Mouse (Mus musculus): ENCODE measurements around the gene ccdc198. TPM values are rescaled to one million over a fixed set of nuclear protein-coding genes. Genes with fewer than 3 reads are reported as not detected.
"Not testable (repeated sequence)": the region's sequence is repeated elsewhere in the genome, so short reads cannot be mapped to it uniquely, and the experiment has no call there.

Gene ccdc198
- polyA plus RNA-seq, 1 experiment from 2014 or later = not detected

DNA sequence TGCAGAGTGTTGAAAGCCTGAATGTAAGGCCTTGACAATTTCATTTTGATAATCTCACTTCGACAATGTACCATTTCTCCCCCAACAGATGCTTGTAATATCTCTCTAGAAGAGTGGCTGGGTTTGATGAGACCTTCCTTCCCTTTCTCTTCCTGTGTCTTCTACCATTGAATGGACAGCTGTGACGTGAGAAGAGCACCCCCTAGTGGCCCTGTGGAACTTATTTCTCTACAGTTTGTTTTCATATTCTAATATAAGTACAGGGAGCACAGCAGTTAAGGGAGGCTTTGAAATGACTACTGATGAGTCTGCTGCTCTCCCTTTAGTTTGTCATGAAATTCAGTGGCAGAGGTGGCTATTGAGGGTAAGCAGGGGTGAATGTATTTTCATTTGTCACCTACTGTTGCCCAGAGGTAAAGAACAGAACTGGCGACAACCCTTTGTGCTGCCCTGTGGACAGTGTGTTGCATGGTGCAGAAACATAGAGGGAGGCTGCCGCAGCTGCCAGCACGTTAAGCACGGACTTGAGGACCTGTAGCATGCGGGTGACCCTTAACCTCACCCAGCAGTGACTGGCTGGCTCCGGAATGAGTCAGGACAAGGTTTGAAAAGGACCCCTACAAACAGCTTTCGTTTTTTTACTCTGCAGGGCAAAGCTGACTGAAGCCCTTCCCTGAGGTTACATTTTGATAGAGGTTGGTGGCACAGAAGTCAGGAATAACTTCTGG lies 10.3 kb downstream of the ccdc198 start:
- H3K9ac ChIP-seq = no peak overlapping the region
- no peak overlapping the region for H3K27ac ChIP-seq
- no peaks in the 10 kb centered on the region for H3K36me3 ChIP-seq
- no peak overlapping the region for H3K4me2 ChIP-seq
- H3K9me3 ChIP-seq = no peaks in the 10 kb centered on the region
- H3K4me3 ChIP-seq = no peak overlapping the region
- no peaks in the 10 kb centered on the region for H3K4me1 ChIP-seq
- ATAC-seq (ENCODE audit: insufficient number of reproducible peaks, low FRiP score, low TSS enrichment, low read depth) = no peak
- no peaks in the 10 kb centered on the region for H3K27me3 ChIP-seq
- 50% methylated on average over 9 of the region's 9 CpGs for WGBS

DNA sequence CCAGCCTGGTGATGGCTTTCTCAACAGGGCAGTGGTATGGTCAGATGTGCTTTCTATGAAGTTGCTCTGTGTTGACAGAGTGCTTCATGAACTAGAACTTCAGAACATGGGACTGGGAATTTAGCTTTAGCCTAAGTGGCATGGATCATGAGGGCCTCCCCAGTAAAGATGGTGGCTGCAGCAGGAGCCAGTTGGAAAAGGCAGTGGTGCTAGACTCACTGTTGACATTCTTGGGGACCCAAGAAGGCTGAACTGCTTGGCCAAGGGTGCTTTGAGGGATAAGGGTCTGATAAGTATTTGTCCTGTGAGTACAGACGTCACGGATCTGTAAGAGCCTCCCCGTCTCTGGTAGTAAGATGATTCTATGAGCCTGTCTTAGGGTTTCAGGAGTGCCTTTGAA lies 13.4 kb downstream of the ccdc198 start:
- no peak overlapping the region for H3K27ac ChIP-seq
- no peaks in the 10 kb centered on the region for H3K36me3 ChIP-seq
- no peaks in the 10 kb centered on the region for H3K9me3 ChIP-seq
- H3K4me3 ChIP-seq = no peak overlapping the region
- WGBS = 83% methylated on average over 3 of the region's 3 CpGs
- no peak overlapping the region for H3K4me2 ChIP-seq
- no peaks in the 10 kb centered on the region for H3K4me1 ChIP-seq
- ATAC-seq (ENCODE audit: insufficient number of reproducible peaks, low FRiP score, low TSS enrichment, low read depth) = no peak
- H3K9ac ChIP-seq = no peak overlapping the region
- H3K27me3 ChIP-seq = no peaks in the 10 kb centered on the region

DNA sequence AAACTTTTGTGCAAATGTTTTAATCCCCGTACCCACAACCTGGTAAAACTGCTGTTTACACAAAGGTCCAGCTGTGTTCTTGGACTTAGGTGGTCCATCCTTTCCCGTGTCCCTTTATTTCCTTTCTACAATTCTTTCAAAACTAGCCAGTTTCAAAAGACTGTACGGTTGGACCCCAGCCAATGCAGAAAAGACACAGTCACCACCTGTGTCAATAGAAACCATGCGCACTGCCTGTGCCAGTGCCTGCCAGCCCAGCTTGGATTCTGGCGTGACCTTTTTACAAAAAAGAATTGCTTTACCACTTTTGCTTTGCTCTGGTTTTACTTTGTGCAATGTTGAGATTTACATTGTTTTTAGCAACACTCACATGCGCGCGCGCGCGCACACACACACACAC lies 18.3 kb downstream of the ccdc198 start:
- Histone ChIP-seq H3K9me3 (no peaks in the 10 kb centered on the region), H3K9ac (no peak overlapping the region), H3K4me1 (no peaks in the 10 kb centered on the region), H3K4me2 (no peak overlapping the region), H3K27me3 (no peaks in the 10 kb centered on the region), H3K36me3 (no peaks in the 10 kb centered on the region), H3K4me3 (no peak overlapping the region), H3K27ac (no peak overlapping the region)
- no peak for ATAC-seq (ENCODE audit: insufficient number of reproducible peaks, low FRiP score, low TSS enrichment, low read depth)
- WGBS = 79% methylated on average over 11 of the region's 11 CpGs

DNA sequence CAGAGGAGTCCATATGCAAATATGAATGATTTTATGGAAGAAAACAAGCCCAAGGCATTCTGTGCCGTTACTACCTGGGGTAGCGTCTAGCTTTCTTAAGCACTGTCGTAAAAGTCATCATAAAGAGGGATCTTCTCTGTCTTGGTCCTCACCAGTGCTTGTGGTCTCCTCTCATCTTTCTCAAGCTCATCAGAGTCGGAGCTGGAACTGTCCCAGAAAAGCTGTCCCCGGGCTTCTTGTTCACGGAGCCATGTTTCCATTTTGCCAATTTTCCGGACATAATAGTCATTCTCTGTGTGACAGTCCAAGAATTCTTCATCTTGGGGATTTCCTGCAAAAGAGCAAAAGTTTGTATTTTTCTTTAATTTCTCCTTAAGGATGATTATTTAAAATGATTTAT lies 18.8 kb downstream of the ccdc198 start:
- no peaks in the 10 kb centered on the region for H3K4me1 ChIP-seq
- H3K4me3 ChIP-seq = no peak overlapping the region
- H3K9ac ChIP-seq = no peak overlapping the region
- ATAC-seq (ENCODE audit: insufficient number of reproducible peaks, low FRiP score, low TSS enrichment, low read depth) = no peak
- H3K36me3 ChIP-seq = no peaks in the 10 kb centered on the region
- no peak overlapping the region for H3K27ac ChIP-seq
- no peak overlapping the region for H3K4me2 ChIP-seq
- WGBS = 55% methylated on average over 7 of the region's 7 CpGs
- H3K9me3 ChIP-seq = no peaks in the 10 kb centered on the region
- H3K27me3 ChIP-seq = no peaks in the 10 kb centered on the region

DNA sequence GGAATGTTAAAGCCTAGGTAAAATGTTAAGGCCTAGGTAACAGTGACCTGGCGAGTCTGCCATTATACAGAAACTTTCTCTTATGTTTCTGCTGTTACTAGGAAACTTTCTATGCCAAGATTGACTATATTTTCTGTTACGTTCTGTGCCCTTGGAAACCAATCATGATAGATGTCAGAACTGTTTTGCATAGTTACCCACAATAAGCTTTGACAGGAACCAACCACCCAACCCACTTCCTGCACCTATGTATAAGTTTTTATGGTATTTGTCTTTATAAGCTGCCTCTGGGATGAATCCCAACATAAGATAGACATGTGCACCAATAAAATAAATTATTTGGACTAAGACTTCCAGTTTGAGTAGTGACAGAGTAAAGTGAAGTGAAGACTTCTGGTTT lies 23.5 kb downstream of the ccdc198 start:
- ATAC-seq (ENCODE audit: insufficient number of reproducible peaks, low FRiP score, low TSS enrichment, low read depth) = no peak
- Histone ChIP-seq H3K27ac (no peak overlapping the region), H3K27me3 (no peaks in the 10 kb centered on the region), H3K4me1 (no peaks in the 10 kb centered on the region), H3K9me3 (no peaks in the 10 kb centered on the region), H3K4me3 (no peak overlapping the region), H3K9ac (no peak overlapping the region), H3K36me3 (no peaks in the 10 kb centered on the region), H3K4me2 (no peak overlapping the region)
- 81% methylated on average over 2 of the region's 2 CpGs for WGBS

DNA sequence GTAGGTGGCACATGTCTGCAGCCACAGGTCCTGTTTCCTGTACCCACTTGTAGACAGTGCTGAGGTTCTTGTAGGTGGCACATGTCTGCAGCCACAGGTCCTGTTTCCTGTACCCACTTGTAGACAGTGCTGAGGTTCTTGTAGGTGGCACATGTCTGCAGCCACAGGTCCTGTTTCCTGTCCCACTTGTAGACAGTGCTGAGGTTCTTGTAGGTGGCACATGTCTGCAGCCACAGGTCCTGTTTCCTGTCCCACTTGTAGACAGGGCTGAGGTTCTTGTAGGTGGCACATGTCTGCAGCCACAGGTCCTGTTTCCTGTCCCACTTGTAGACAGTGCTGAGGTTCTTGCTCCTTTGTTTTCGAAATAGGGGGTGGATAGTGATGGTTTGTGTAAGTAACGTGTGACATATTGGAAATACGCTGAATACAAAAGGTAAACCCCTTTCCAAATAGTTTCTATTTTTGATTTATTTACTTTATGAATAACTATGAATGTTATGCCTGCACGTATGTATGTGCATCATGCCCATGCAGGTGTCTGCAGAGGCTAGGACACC lies 25.7 kb downstream of the ccdc198 start:
- 87% methylated on average over 4 of the region's 4 CpGs for WGBS
- not testable (repeated sequence) for H3K4me3 ChIP-seq; H3K9me3 ChIP-seq; H3K27ac ChIP-seq; H3K27me3 ChIP-seq; H3K9ac ChIP-seq; H3K36me3 ChIP-seq; H3K4me2 ChIP-seq; ATAC-seq (ENCODE audit: insufficient number of reproducible peaks, low FRiP score, low TSS enrichment, low read depth); H3K4me1 ChIP-seq

DNA sequence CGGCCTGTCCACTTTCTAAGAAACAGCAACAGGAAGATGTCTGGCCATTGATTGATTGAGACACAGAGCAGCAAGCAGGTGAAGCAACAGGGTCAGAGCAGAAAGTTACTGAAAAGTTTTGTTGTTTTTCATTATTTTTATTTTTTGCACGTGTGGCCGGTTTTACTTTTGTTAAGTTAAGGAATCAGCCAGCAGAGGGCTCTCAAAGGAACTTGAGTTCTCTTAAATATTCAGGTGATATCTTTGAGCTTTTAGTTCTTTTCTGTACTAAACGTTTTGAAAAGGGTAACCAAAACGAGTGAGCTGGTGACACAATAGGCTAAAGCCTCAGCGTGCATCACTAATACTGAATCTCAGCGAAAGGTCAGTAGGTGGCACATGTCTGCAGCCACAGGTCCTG lies 26.6 kb downstream of the ccdc198 start:
- H3K9ac ChIP-seq = no peak overlapping the region
- H3K9me3 ChIP-seq = no peaks in the 10 kb centered on the region
- H3K4me3 ChIP-seq = no peak overlapping the region
- no peak for ATAC-seq (ENCODE audit: insufficient number of reproducible peaks, low FRiP score, low TSS enrichment, low read depth)
- H3K27ac ChIP-seq = no peak overlapping the region
- WGBS = 62% methylated on average over 7 of the region's 7 CpGs
- H3K36me3 ChIP-seq = no peaks in the 10 kb centered on the region
- no peak overlapping the region for H3K4me2 ChIP-seq
- no peaks in the 10 kb centered on the region for H3K27me3 ChIP-seq
- H3K4me1 ChIP-seq = no peaks in the 10 kb centered on the region

DNA sequence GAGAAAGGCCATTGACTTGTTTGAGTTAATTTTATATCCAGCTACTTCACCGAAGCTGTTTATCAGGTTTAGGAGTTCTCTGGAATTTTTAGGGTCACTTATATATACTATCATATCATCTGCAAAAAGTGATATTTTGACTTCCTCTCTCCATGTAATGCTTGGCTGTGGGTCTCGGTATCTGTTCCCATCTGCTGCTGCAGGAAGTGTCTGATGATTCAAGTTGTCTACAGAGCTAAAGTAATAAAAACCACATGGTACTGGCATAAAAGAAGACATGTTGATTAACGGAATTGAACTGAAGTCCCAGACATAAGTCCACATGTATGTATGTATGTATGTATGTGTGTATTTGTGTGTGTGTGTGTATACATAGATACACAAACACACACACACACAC lies 35.1 kb downstream of the ccdc198 start:
- not testable (repeated sequence) for ATAC-seq (ENCODE audit: insufficient number of reproducible peaks, low FRiP score, low TSS enrichment, low read depth)

DNA sequence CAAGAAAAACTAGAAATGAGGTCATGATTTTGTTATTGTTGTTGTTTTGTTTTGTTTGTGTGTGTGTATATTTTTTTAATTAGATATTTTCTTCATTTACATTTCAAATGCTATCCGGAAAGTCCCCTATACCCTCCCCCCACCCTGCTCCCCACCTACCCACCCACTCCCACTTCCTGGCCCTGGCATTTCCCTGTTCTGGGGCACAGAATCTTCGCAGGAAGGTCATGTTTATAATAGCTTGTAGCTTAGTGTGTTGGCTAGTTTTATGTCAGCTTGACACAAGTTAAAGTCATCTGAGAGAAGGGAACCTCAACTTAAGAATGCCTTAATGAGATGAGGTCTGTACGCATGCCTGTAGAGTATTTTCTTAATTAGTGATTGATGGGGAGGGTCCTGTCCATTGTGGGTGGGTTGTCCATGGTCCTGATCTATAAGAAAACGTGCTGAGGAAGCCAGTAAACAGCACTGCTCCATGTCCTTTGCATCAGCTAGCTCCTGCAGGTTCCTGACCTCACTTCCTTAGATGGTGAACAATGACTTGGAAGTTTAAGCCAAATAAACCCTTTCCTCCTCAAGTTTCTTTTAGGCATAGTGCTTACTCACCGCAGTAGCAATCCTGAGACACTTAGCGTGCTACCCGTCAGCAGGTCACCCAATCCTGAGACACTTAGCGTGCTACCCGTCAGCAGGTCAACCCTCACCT lies 44.0 kb downstream of the ccdc198 start:
- Histone ChIP-seq H3K9ac (no peak overlapping the region), H3K4me2 (no peak overlapping the region), H3K27me3 (no peaks in the 10 kb centered on the region), H3K4me3 (no peak overlapping the region), H3K9me3 (no peaks in the 10 kb centered on the region), H3K27ac (no peak overlapping the region), H3K4me1 (no peaks in the 10 kb centered on the region), H3K36me3 (no peaks in the 10 kb centered on the region)
- WGBS = 70% methylated on average over 9 of the region's 9 CpGs
- no peak for ATAC-seq (ENCODE audit: insufficient number of reproducible peaks, low FRiP score, low TSS enrichment, low read depth)

More for the DNA sequence above, 35.1 kb downstream of the ccdc198 start:
- not testable (repeated sequence) for H3K9me3 ChIP-seq, H3K4me2 ChIP-seq, H3K9ac ChIP-seq, H3K27ac ChIP-seq, H3K4me3 ChIP-seq, H3K36me3 ChIP-seq, H3K27me3 ChIP-seq, H3K4me1 ChIP-seq
- 69% methylated on average over 3 of the region's 3 CpGs for WGBS

DNA sequence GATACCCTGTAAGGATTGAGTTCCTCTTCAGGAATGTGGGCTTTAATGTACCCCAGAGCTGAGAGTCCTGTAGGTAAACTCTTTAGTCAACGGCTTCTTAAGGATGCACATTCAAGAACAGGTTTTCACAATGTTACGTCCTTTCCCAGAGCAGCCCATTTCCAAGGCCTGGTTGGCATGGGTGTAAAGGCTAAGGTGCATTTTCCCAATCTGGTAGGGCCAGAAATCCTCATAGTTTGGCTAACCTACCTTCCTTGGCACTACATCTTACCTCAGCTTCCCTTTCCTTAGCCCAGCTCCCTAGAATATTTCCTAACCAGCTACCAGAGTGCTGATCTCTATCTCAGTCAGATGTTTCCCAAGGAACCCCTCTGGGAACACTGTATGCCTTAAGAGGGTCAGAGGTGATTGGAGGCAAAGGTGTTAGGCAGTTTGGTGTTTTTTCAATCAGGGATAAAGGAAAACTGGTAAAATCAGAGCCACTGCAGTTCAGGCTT lies 48.2 kb downstream of the ccdc198 start:
- Histone ChIP-seq H3K27ac (no peak overlapping the region), H3K4me1 (no peaks in the 10 kb centered on the region), H3K36me3 (no peaks in the 10 kb centered on the region), H3K4me2 (no peak overlapping the region), H3K9me3 (no peaks in the 10 kb centered on the region), H3K9ac (no peak overlapping the region), H3K4me3 (no peak overlapping the region), H3K27me3 (no peaks in the 10 kb centered on the region)
- WGBS = 84% methylated on average over 2 of the region's 2 CpGs
- no peak for ATAC-seq (ENCODE audit: insufficient number of reproducible peaks, low FRiP score, low TSS enrichment, low read depth)

DNA sequence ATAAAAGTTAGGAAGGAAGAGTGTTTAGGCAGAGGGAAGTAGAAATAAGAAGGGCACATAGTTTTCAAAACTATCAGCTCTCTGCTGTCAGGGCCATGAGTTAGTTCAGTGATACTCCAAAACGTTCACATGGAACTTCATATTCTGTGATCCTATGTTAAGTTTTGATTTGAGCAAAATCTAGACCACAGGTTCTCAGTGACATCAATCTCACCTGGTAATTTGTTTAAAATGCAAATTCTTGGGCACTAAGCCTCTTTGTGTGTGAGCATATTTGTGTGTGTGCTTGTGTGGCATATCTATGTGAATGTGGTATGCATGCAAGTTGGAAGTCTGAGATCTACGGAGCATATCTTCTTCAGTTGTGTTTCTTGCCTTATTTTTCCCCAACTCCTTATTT lies 59.0 kb downstream of the ccdc198 start:
- H3K9ac ChIP-seq = no peak overlapping the region
- H3K4me3 ChIP-seq = no peak overlapping the region
- H3K4me1 ChIP-seq = no peaks in the 10 kb centered on the region
- H3K9me3 ChIP-seq = no peaks in the 10 kb centered on the region
- H3K27me3 ChIP-seq = no peaks in the 10 kb centered on the region
- WGBS = 89% methylated on average over 2 of the region's 2 CpGs
- peaks cover 32% of the 10 kb centered on the region for H3K36me3 ChIP-seq
- no peak overlapping the region for H3K27ac ChIP-seq
- ATAC-seq (ENCODE audit: insufficient number of reproducible peaks, low FRiP score, low TSS enrichment, low read depth) = no peak
- H3K4me2 ChIP-seq = no peak overlapping the region

DNA sequence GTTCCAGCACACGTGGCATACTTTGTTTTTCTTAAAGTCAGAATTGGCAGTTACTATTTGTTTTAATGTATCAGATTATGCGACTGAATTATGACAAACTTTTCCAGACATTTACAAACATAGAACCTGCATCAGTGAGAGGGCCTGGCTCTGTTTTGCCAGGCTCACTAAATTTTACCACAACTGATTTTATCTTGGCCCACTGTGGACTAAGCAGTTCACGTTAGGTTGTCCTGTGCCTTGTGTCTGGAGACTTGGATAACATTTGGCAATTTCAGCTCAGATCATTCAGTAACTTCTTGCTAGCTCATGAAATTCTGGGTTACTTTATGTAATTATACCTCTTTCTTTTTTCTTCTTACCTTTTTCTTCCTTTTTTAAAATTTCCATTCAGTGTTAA lies 65.5 kb downstream of the ccdc198 start:
- ATAC-seq (ENCODE audit: insufficient number of reproducible peaks, low FRiP score, low TSS enrichment, low read depth) = no peak
- H3K4me3 ChIP-seq = no peak overlapping the region
- no peak overlapping the region for H3K9ac ChIP-seq
- no peaks in the 10 kb centered on the region for H3K9me3 ChIP-seq
- no peaks in the 10 kb centered on the region for H3K27me3 ChIP-seq
- 84% methylated on average over 3 of the region's 3 CpGs for WGBS
- no peak overlapping the region for H3K27ac ChIP-seq
- H3K36me3 ChIP-seq = peaks cover 16% of the 10 kb centered on the region
- H3K4me2 ChIP-seq = no peak overlapping the region
- H3K4me1 ChIP-seq = peaks cover under 1% of the 10 kb centered on the region

Data from limb, embryonic 15.5 days (tissue).